16 mouse cellular contexts compared by ENCODE assay signal in the genomic region with DNA sequence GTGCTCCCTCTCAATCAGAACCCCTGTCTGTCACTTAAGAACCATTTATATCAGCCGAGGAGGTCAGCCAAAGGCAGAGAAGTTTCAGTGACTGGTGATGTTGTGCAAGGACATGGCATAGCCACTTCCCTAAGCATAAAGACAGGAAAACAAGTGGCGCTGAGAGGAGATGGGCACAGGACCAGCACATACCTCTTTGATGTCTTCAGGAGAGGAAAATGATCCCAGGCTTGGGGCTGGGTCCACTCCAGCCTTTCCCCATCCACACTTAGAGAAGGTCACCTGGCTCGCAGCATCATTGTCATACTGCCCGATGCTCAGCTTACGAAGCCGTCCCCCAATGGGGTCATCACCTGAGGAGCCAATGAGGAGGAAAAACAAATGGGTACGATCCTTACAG.
"Had no signal": no experiment of that assay in that cellular context is flagged by ENCODE, and none has a peak within 500 bp of the region (broad histone marks: within the 10 kb centered on the region; RNA-seq: fewer than 3 reads in every experiment).

No protein-coding gene starts in this region.

- H3K27me3 ChIP-seq: midbrain, embryonic 13.5 days; midbrain, embryonic 15.5 days; neural tube, embryonic 13.5 days; neural tube, embryonic 15.5 days had no signal

- H3K27ac ChIP-seq: midbrain, embryonic 10.5 days; midbrain, embryonic 13.5 days; midbrain, embryonic 15.5 days; neural tube, embryonic 13.5 days; neural tube, embryonic 15.5 days had no signal

- H3K9ac ChIP-seq: lung, embryonic 14.5 days; midbrain, embryonic 13.5 days; midbrain, embryonic 15.5 days; neural tube, embryonic 13.5 days; neural tube, embryonic 15.5 days had no signal

- DNase-seq: lung, embryonic 14.5 days; lung, postnatal 10 days; lung, postnatal 4 days; retina, postnatal 1 day; right cerebral cortex, adult 18-20 months; right cerebral cortex, postnatal 25 days; right cerebral cortex, postnatal 4 days; thymus, adult 18-20 months; thymus, postnatal 14 days; thymus, postnatal 36 days had no signal

- H3K4me2 ChIP-seq: lung, embryonic 14.5 days; midbrain, embryonic 13.5 days; midbrain, embryonic 15.5 days; neural tube, embryonic 13.5 days; neural tube, embryonic 15.5 days had no signal

- H3K4me1 ChIP-seq: midbrain, embryonic 10.5 days; midbrain, embryonic 15.5 days had no signal

- H3K36me3 ChIP-seq: midbrain, embryonic 13.5 days; midbrain, embryonic 15.5 days; neural tube, embryonic 13.5 days had no signal

- H3K9me3 ChIP-seq: midbrain, embryonic 10.5 days; midbrain, embryonic 13.5 days; midbrain, embryonic 15.5 days; neural tube, embryonic 13.5 days; neural tube, embryonic 15.5 days had no signal

- H3K4me3 ChIP-seq: midbrain, embryonic 10.5 days; midbrain, embryonic 13.5 days; midbrain, embryonic 15.5 days; myocyte; neural tube, embryonic 13.5 days; neural tube, embryonic 15.5 days had no signal

- ATAC-seq: midbrain, embryonic 13.5 days; midbrain, embryonic 15.5 days had no signal
